13 mouse cellular contexts compared by ENCODE assay signal in the genomic region with DNA sequence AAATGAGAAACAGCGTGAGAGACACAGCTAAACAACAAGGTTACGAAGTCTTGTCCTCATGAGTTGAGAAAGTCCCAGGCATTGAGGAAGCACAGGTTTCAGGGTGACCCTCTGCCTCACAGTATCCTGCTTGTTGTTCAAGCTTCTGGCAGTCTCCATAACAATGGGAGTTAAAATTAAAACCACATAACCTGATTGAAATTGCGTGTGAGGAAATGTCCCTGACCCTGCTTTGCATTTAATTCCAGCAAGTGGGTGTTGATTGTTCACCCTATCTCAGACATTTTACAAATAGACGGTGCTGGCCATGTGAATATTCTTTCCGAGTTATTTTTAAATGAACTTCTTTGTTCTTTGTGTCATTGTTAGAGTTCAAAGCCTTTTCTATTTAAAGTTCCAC.
"Had no signal": no experiment of that assay in that cellular context is flagged by ENCODE, and none has a peak within 500 bp of the region (broad histone marks: within the 10 kb centered on the region; RNA-seq: fewer than 3 reads in every experiment).

No protein-coding gene starts in this region.

- H3K4me3 ChIP-seq: left cerebral cortex, adult 2 months; liver, embryonic 13.5 days had no signal

- H3K4me2 ChIP-seq: liver, embryonic 13.5 days; midbrain, embryonic 11.5 days had no signal

- H3K9ac ChIP-seq: liver, embryonic 13.5 days had no signal

- H3K27ac ChIP-seq: left cerebral cortex, adult 2 months; liver, embryonic 13.5 days; stomach, postnatal 0 days had no signal

- H3K36me3 ChIP-seq: liver, embryonic 13.5 days had no signal

- H3K27me3 ChIP-seq: liver, embryonic 13.5 days had no signal

- DNase-seq: kidney, postnatal 36 days; layer of hippocampus, postnatal 36 days; liver, embryonic 13.5 days; lung, adult 2 months; lung, postnatal 14 days; lung, postnatal 4 days; midbrain, embryonic 14.5 days; thymus, adult 2 months; thymus, postnatal 14 days; thymus, postnatal 4 days had no signal

- H3K4me1 ChIP-seq: liver, embryonic 13.5 days had no signal
